Mouse (Mus musculus) kidney, adult 2 months (tissue): Measurements from ENCODE around the gene Stard7.

ENCODE experiments used
- CTCF ChIP-seq: fragments of 200-500 bp; conservative IDR thresholded peaks from 2 replicates; pipeline ENCODE4 v1.5.1; 2011; ENCODE audit warnings: low read depth, mild to moderate bottlenecking, control low read depth, low read length, moderate library complexity, mixed read lengths; ENCODE audit not compliant: insufficient read depth, insufficient read length
- POLR2A ChIP-seq: fragments of 200-500 bp; IDR thresholded peaks from one replicate; pipeline ENCODE4 v1.6.1; 2011; ENCODE audit warnings: low read depth, low read length, control low read depth

DNA sequence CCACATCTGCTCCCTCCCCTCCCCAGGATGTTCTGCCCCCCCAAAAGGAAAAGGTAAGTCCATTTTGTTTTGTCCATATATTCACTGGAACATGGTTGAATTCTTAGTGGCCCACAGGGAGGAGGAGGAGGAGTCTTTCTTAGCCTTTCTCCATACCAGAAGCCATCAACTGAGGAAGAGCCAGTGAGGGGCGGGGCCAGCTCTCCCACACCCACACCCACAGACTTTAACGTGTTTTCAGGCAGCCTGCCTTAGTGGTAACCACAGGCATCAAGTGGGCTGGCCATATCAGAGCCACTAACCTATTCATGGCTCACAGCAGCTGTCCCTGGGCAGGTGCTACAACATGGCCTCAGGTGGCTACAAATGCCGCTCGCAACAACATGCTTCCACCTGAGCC, 68.8 kb downstream of the Stard7 start:
- TF ChIP-seq CTCF = no peak
- no peak for TF ChIP-seq POLR2A
